Mouse (Mus musculus) hindbrain, embryonic 10.5 days (tissue): ENCODE data around the gene Ambra1. TPM values are rescaled to one million over a fixed set of nuclear protein-coding genes. Genes with fewer than 3 reads are reported as not detected.

Experiments used
- DNase-seq: peaks from one replicate; pipeline ENCODE4 v3.0.0-alpha.2; 2017; ENCODE audit warnings: low spot score
- H3K27ac ChIP-seq: fragments of 300-500 bp; sonication (generic); 2 replicates; pipeline ENCODE4 v1.5.1; 2016; ENCODE audit warnings: mild to moderate bottlenecking, moderate library complexity
- H3K27me3 ChIP-seq: fragments of 300-500 bp; sonication (generic); 2 replicates; pipeline ENCODE4 v1.6.1; 2016; ENCODE audit warnings: mild to moderate bottlenecking; ENCODE audit not compliant: poor library complexity, insufficient read depth, severe bottlenecking
- H3K36me3 ChIP-seq: fragments of 300-500 bp; sonication (generic); 2 replicates; pipeline ENCODE4 v1.6.1; 2016; ENCODE audit warnings: mild to moderate bottlenecking, moderate library complexity
- H3K4me1 ChIP-seq: fragments of 300-500 bp; sonication (generic); replicated peaks from 2 replicates; pipeline ENCODE4 v1.6.1; 2016; ENCODE audit warnings: mild to moderate bottlenecking
- H3K4me3 ChIP-seq: fragments of 300-500 bp; sonication (generic); 2 replicates; pipeline ENCODE4 v1.5.1; 2016; ENCODE audit warnings: mild to moderate bottlenecking, moderate library complexity
- H3K9me3 ChIP-seq: fragments of 300-500 bp; sonication (generic); 2 replicates; pipeline ENCODE4 v1.6.1; 2016; ENCODE audit warnings: mild to moderate bottlenecking, moderate library complexity
- WGBS: fragments of 180-500 bp; shearing (Covaris S2); methylation state at CpG from one replicate; pipeline ENCODE4 v1.1.7; 2016; 5-methylcytosine and 5-hydroxymethylcytosine counted together
- polyA plus RNA-seq: library from polyadenylated mRNA; unstranded; fragments of >200 nt; fragmentation: Nextera tagmentation; extraction: Ambion mirVana; gene quantifications from 2 replicates; pipeline ENCODE4 v1.2.1, GENCODE M21; 2016

The Ambra1 gene
- polyA plus RNA-seq, 1 experiment from 2014 or later: 25.7 TPM

- no peaks in the 10 kb centered on the region for H3K27me3 ChIP-seq
- peaks cover 66% of the 10 kb centered on the region for H3K4me1 ChIP-seq
- H3K36me3 ChIP-seq: peaks cover 14% of the 10 kb centered on the region; the same call in 1 of the 2 replicates
- peak overlapping the region; percentile 53; the same call in 1 of the 2 replicates for H3K27ac ChIP-seq
- DNase-seq: no peak
- no peak overlapping the region for H3K4me3 ChIP-seq
- no peaks in the 10 kb centered on the region for H3K9me3 ChIP-seq
- WGBS: 75% methylated on average over 4 of the region's 4 CpGs
Measured at GRCm38 (mm10) chr2:91957096-91957495, 227.2 kb downstream of the Ambra1 start.

GRCm38 (mm10) chr2:91958049-91958448, 228.1 kb downstream of the Ambra1 start:
- H3K36me3 ChIP-seq: peaks cover 14% of the 10 kb centered on the region; the same call in 1 of the 2 replicates
- no peaks in the 10 kb centered on the region for H3K27me3 ChIP-seq
- DNase-seq: no peak
- H3K4me3 ChIP-seq: no peak overlapping the region
- H3K4me1 ChIP-seq: peaks cover 76% of the 10 kb centered on the region
- H3K27ac ChIP-seq: no peak overlapping the region
- no peaks in the 10 kb centered on the region for H3K9me3 ChIP-seq
- WGBS: 91% methylated on average over 8 of the region's 8 CpGs

GRCm38 (mm10) chr2:91958701-91959457, 228.9 kb downstream of the Ambra1 start:
- Histone ChIP-seq H3K27ac (no peak overlapping the region), H3K27me3 (no peaks in the 10 kb centered on the region), H3K4me3 (no peak overlapping the region), H3K4me1 (peaks cover 76% of the 10 kb centered on the region), H3K9me3 (no peaks in the 10 kb centered on the region), H3K36me3 (peaks cover 14% of the 10 kb centered on the region; the same call in 1 of the 2 replicates)
- peak; percentile 49 for DNase-seq
- WGBS: 52% methylated on average over 10 of the region's 10 CpGs

DNA sequence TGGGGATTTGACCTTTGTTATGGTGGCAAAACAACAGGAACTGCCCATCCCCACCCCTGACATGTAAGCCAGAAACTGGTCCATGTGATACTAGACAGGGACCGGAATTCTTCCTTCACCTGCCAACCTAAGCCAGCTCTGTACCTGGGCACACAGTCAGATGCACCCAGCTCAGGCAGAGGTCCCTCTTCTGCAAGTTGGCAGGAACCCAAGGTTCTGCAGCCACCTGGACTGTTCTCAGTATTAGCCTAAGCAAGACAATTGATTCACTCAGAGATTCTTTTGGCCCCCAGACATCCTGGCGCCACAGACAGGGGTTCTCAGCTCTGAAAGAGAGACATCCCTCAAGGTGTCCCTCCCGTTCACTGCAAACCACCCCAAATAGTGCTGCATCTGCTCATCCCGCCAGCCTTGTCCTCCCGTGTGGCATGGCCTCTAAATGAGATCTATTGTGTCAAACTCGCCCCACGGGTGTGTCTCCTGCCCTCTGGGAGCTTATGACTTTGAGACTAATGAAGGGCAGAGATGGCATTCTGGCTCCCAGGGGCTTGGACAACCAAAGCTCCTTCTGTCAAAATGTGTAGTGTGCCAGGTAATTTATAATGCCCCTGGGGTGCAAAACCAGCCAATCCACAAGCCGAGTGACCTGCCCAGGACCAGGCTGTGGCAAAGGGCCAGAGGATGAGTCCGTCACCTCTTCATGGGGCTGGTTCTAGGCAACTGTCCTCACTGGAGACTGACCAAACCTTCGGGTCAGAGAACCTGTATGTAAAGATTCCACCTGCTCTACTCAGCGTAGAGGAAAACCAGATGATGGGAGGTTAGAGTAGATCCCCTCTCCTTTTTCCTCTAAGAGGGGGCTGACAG, 229.8 kb downstream of the Ambra1 start:
- H3K4me3 ChIP-seq: no peak overlapping the region
- peaks cover 8% of the 10 kb centered on the region for H3K27me3 ChIP-seq
- WGBS: 80% methylated on average over 11 of the region's 11 CpGs
- no peak overlapping the region for H3K27ac ChIP-seq
- no peaks in the 10 kb centered on the region for H3K9me3 ChIP-seq
- no peak for DNase-seq
- H3K36me3 ChIP-seq: peaks cover 14% of the 10 kb centered on the region; the same call in 1 of the 2 replicates
- H3K4me1 ChIP-seq: peaks cover 70% of the 10 kb centered on the region

GRCm38 (mm10) chr2:91960459-91960858, 230.5 kb downstream of the Ambra1 start:
- no peak for DNase-seq
- Histone ChIP-seq H3K9me3 (no peaks in the 10 kb centered on the region), H3K4me3 (no peak overlapping the region), H3K36me3 (peaks cover 14% of the 10 kb centered on the region; the same call in 1 of the 2 replicates), H3K27me3 (peaks cover 15% of the 10 kb centered on the region), H3K27ac (no peak overlapping the region), H3K4me1 (peaks cover 67% of the 10 kb centered on the region)
- WGBS: 96% methylated on average over 5 of the region's 5 CpGs

DNA sequence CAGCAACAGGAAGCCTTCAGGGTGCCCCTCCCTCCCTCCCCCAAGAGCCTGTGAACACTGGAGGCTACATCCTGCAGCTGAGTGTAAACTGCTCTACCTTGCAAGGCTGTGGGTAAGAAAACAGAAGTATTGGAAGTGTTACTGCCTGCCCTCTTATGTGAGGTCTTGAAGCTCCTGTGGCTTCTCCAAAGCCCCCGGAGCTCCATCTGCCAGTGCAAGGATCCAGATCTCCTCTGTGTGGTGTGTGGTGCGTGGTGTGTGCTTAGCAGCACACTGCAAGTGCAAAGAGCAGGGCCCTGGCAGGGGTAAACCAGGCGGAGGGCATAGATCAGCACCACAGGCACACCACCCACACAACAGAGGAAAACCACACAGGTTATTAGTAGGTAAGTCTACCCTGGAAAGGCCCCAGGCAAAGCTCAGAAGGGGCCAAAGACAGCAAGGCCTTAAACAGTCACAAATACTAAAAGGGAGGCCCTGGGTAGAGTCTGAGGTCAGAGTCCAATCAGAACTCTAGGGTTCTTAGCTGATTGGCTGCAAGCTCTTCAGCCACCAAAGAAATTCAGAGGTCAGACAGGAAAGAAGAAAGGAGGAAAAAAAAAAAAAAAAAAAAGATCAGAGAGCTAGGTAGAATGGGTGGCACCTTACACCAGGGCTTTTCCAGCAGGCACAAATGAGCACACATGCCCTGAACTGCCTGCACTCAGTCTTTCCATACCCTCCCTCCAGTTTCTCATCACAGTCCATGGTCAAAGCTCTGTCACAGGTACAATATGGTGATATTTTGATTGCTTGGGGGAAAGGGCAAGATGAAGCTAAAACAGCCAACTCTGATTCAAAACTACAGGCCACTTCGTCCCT, 232.2 kb downstream of the Ambra1 start:
- DNase-seq: no peak
- 61% methylated on average over 4 of the region's 4 CpGs for WGBS
- peaks cover 66% of the 10 kb centered on the region for H3K4me1 ChIP-seq
- H3K4me3 ChIP-seq: peak overlapping the region; percentile 87
- no peak overlapping the region for H3K27ac ChIP-seq
- H3K9me3 ChIP-seq: no peaks in the 10 kb centered on the region
- H3K27me3 ChIP-seq: peaks cover 29% of the 10 kb centered on the region
- peaks cover 12% of the 10 kb centered on the region; the same call in 1 of the 2 replicates for H3K36me3 ChIP-seq

- H3K4me1 ChIP-seq: peaks cover 62% of the 10 kb centered on the region
Measured at GRCm38 (mm10) chr2:91962864-91963401, 233.0 kb downstream of the Ambra1 start.

GRCm38 (mm10) chr2:91963443-91963932, 233.6 kb downstream of the Ambra1 start:
- Histone ChIP-seq H3K27me3 (peaks cover 29% of the 10 kb centered on the region), H3K4me3 (peak overlapping the region; percentile 87), H3K4me1 (peaks cover 67% of the 10 kb centered on the region), H3K27ac (peak overlapping the region; percentile 93), H3K36me3 (peaks cover 12% of the 10 kb centered on the region; the same call in 1 of the 2 replicates), H3K9me3 (no peaks in the 10 kb centered on the region)
- peak; percentile 94 for DNase-seq
- under 1% methylated on average over 56 of the region's 57 CpGs for WGBS

More at GRCm38 (mm10) chr2:91962864-91963401, 233.0 kb downstream of the Ambra1 start:
- Histone ChIP-seq H3K27ac (peak overlapping the region; percentile 93), H3K27me3 (peaks cover 29% of the 10 kb centered on the region), H3K36me3 (peaks cover 12% of the 10 kb centered on the region; the same call in 1 of the 2 replicates), H3K4me3 (peak overlapping the region; percentile 87), H3K9me3 (no peaks in the 10 kb centered on the region)
- no peak for DNase-seq
- under 1% methylated on average over 39 of the region's 39 CpGs for WGBS

- Histone ChIP-seq H3K4me1 (peaks cover 56% of the 10 kb centered on the region), H3K9me3 (no peaks in the 10 kb centered on the region), H3K27me3 (peaks cover 37% of the 10 kb centered on the region), H3K4me3 (peak overlapping the region; percentile 34), H3K27ac (0 out of 2 replicates have a peak overlapping the region, but pooled peaks have one; percentile 64), H3K36me3 (peaks cover 10% of the 10 kb centered on the region; the same call in 1 of the 2 replicates)
- WGBS: 82% methylated on average over 3 of the region's 3 CpGs
- DNase-seq: no peak
Measured at GRCm38 (mm10) chr2:91964610-91965204, 234.8 kb downstream of the Ambra1 start.

DNA sequence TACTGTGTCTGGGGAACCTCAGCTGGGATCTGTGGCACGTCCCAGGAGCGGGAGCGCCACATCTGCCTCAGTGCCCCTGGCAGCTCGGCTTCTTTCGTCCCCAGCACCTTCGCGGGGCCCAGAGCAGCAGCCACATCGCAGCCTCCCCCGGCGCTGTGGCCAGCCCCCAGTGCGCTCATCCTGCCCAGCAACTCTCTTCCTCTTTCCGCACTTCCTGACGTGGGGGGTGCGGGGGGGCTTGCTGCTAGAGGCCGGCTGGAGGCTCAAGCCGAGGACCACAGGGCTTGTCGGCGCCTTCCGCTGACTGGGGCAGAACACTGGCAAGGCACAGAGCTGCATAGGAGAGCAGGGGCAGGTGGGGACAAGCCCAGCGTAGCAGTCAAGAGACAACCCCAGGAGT, 235.5 kb downstream of the Ambra1 start:
- no peaks in the 10 kb centered on the region for H3K9me3 ChIP-seq
- H3K4me3 ChIP-seq: peak overlapping the region; percentile 34
- WGBS: 11% methylated on average over 20 of the region's 20 CpGs
- H3K4me1 ChIP-seq: peaks cover 48% of the 10 kb centered on the region
- peaks cover 44% of the 10 kb centered on the region for H3K27me3 ChIP-seq
- H3K27ac ChIP-seq: peak overlapping the region; percentile 64
- DNase-seq: peak; percentile 38
- peaks cover 3% of the 10 kb centered on the region; the same call in 1 of the 2 replicates for H3K36me3 ChIP-seq

DNA sequence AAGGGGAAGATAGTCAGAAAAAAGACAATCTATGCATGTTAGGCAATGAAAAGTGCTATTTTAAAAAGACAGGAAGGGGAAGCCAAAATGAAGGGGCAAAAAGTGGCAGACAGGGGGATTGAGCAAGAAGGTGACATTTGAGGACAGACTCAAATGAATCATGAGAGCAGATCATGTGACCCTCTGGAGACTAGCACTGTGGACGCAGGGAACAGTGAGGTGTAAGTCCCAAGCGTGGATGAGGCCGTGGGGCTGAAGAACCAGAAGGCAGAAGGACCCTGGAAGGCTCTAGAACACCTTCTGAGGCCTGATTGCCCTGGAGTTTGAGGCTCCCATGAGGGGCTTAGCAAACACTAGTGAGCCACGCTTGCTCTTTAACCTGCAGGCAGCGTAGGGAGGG, 236.4 kb downstream of the Ambra1 start:
- Histone ChIP-seq H3K36me3 (no peaks in the 10 kb centered on the region), H3K27me3 (peaks cover 54% of the 10 kb centered on the region), H3K4me1 (peaks cover 49% of the 10 kb centered on the region), H3K27ac (no peak overlapping the region), H3K9me3 (no peaks in the 10 kb centered on the region), H3K4me3 (no peak overlapping the region)
- DNase-seq: no peak
- WGBS: 80% methylated on average over 5 of the region's 5 CpGs
